Mouse (Mus musculus): ENCODE data around the gene Supt4a.

The Supt4a gene

DNA sequence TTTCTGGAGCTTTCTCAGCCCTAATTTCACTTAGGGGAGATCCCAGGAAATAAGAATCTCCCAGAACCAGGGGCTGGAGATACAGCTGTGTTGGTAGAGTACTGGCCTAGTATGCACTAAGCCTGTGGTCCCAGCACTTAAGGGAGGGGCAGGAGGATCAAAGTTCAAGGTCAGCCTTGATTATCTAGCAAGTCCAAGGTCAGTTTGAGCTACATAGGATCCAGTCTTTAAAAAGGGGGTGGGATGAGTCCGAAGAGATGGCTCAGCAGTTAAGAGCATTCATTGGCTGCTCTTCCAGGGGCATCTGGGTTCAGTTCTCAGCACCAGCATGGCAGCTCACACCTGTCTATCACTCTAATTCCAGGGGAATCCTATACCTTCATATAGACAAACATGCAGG lies 15.0 kb downstream of the Supt4a start:
- no peak for DNase-seq

DNA sequence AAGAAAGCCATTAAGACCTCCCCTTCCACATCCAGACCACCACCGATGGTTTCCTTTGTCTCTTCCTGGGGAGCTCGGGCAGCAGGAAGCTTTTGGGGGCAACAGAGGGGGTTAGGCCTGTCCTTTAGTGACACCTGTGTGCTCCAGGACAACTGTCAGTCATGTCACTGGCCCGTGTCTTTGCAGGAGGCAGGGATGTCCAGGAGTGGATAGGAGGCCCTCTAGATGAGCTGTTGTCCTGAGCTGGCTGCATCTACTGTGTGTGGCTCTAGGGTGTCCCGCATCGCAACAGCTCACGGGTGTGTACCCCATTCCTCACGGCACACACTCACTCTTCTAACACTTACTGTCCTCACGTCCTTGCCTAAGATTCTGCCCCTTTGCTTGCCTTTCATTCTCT lies 15.9 kb downstream of the Supt4a start:
- no peak for DNase-seq

DNA sequence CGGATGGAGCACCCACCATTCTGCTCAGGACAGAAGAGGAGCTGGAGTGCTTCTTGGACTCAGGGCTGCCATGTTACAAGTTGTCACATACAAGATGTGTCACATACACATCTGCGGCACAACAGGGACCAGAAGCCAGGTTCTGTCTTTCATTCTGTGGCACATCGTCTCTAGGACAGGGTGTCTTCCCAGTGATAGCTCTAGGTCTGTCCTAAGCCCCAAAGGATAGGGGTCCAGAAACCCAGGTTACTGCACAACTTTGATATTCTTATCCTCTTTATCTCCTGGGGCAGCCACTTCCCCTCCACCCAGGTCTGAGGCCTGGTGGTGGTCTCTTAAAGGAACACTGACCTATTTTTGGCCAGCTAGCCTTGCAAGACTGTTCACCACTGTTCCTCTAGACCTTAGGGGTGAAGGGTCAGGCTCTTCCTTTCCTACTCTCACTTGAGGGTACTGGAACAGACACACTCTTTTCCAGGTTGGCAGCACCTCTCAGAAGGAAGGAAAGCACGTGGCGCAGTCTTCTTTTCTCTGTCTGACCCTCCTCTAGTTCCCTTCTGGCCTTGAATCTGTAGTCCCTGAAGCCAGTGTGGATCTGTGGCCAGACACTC lies 16.6 kb downstream of the Supt4a start:
- DNase-seq = no peak

DNA sequence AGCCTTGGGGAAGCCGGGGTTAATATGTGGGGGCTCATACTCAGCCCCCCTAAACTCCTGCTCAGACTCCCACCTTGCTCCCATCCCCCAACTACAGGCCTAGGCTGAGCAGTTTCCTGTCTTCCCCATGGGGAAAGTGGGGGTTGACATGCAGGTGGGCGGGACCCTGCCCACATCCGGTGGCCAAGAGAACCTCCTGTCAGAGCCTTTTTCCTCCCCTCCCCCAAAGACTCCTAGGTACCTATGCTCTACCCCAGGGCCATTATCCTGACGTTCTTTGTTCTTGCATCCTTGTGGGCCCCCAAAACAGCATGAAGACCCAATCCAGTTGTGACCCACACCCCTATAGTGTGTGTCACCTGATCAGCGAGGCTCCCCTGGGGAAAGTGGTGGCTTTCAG lies 17.3 kb downstream of the Supt4a start:
- no peak for DNase-seq

DNA sequence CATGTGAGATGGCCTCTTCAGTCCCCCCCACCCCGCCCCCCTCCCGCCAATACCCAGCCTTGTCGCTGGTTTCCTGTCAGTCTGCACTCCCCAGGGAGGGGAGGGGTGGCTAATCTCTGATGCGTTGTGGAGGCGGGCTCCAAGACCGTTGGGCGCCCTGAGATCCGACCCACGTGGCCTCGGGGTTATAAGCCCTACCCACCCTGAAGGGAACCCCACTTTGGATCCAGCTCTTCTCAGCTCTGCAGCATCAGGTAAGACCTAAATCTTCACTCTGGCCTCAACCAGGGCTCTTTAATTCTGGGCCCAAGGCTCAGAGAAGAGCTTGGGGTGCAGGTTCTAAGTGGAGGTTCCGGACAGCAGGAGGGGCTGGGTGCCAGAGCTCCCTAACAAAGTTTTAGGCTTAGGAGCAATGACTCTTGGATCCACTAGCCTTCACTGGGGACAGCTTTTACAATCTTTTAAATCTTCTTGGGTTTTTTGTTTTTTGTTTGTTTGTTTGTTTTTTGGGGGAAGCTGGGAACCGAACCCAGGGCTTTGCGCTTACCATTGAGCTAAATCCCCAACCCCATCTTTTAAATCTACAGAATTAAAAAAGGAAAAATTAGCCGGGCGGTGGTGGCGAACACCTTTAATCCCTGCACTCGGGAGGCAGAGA lies 18.1 kb downstream of the Supt4a start:
- DNase-seq = no peak

DNA sequence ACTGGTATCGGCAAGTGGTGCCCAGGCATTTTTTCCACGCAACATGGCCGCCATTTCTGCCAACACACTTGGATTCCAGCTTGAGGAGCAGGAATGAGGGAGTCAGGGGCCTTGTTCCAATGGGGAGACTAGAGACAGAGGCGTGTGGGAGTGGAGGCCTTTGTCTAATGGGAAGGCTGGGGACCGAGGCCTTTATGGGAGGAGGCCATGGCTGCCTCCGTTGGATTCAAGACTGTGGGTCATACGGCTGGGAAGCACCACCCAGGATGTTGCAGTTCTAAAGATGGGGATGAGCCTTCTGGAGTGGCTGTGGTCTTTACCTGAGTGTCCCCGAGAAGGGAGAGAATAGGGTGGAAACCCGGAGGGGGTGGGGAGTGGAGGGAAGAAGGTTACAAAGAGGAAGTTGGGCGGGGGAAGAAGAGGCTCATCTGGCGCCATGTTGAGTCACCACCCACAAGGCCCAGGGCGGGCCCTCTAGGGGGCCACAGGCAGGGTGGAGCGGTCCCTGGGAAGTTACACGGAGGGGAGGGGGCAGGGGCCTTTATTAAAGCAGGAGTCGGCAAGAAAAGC lies 19.0 kb downstream of the Supt4a start:
- no peak for DNase-seq

DNA sequence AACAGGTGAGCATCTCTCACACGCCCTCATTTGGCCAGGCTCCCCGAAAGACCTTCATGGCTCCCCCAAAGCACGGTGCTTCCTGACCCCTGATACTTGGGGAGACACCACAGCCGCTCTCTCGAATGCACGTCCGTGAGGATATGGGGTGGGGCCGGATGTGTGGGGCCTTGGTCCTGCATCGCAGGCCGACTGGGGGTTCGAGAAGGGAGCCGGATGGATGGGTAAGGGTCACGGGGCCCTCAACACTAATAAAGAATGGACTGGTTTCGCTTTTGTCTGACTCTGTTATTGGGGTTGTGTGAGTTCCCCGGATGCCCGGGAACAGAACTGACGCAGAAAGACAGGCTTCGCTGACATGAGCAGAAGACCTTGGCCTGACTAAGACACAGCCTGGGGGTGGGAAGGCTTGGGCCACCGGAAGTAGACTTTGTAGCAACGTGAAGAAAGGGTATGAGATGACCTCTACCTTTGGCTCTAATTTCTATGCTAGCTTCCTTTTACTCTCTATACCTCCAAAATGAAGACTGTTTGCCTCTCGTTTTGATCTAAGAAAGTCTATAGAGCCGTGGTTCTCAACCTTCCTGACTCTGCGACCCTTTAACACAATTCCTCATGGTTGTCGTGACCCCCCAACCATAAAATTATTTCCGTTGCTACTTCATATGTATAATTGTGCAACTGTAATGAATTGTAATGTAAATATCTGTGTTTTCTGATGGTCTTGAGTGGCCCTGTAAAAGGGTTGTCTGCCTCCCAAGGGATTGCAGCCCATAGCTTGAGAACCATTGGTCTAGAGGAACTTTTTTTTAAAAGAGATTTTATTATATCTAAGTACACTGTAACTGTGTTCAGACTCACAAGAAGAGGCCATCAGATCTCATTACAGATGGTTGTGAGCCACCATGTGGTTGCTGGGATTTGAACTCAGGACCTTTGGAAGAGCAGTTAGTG lies 19.9 kb downstream of the Supt4a start:
- no peak for DNase-seq

DNA sequence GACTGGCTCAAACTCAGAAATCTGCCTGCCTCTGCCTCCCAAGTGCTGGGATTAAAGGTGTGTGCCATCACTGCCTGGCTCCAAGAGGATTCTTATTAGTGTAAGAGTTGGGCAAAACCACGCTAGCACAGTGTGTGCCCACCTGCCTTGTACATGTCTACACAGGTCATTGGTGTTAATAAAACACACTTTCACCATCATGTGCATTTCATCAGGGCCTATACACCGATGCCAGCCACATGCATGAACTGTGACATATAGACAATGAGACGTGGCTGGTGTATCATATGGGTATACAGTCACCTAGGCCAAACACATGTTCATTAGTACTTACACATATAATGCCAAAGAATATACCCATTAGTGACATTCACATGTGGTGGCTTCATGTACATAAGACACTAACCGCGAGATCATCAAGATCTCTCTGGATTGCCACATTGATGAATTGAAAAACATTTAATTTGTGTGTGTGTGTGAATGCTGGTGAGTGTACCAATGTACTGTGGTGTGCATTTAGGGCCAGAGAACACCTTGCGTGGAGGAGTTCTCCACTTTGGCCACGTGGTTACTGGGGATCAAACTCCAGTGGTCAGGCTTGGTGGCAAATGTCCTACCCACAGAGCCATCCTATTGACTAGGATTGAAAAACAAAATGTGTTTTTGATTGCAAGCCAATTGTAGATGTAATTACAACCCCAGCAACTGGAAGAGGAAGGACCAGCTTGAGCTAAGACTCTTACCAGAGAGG lies 21.0 kb downstream of the Supt4a start:
- DNase-seq = no peak

DNA sequence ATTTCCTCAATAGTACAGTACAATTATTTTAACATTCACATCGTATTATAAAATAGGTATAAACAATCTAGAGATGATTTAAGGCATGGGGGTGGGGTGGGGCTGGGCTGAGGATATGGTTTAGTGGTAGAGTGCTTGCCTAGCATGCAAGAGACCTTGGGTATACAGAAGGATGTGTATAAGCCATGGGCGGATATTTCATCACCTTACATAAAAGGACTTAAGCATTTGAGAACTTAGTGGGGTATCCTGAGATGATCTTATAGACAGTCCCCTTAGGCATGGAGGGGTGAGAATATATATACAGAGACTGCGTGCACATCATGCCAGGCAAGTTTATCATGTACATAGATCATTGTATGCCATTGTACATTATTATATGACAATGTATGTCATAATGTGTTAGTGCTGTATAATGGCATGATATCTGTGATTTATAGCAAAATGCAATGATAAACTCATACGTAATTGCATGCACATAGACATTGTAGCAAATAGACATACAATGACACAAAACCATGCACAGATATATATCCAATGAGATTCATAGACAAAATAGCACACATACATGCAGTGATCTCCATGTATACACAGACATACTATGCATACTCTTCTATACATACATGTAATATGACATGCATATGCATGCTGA lies 21.7 kb downstream of the Supt4a start:
- no peak for DNase-seq

DNA sequence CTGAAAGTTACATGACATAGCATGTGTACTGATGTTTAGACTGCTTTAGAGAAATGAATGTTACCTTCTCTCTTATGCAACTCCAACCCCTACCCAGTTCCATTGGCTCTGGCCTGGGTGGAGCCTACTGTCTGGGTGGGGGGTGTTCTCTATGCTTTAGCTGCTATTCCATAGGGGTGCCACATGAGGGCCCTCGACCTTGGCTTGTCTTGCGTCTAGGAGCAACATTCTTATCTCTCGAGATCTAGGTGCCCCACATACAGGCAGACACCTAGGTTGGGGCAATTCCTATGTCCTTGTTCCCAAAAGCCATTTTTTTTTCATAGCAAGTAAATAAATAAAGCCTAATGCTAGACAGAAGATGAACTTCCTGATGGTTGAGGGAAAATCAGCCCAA lies 22.3 kb downstream of the Supt4a start:
- peak; percentile 62 for DNase-seq

DNA sequence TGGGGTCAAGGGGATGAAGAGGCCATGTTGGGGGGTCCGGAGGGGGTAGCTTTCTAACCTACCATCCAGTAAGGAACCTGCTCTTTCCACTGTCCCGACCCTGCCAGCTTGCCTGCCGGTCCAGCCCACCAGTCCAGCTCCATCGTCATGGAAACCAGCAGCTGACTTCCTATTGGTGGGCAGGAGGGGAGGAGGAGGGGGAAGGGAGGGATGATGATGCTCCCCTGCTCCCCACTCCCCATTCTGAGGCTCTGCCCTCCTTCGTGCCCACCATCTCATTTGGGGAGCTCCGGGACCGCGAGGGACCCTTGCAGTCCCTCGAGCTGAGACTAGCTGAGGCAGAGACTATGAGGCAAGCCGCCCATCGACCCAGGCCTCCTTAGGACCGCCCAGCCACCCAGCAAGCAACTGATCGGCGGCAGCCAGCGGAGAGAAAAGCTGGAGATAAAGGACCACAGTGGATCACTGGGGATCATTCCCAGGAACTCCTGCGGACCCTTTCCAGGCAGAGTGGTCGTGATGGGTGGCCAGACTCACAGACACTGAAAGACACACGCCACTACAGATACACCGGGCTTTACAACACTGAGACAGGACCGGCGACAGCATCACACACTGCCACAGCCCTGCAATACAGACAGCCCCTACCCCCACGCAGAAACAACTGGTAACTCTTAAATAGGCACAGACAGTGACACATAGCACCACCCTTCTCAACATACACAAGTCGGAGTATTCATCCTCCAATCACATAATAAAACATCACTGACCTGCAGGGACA lies 23.1 kb downstream of the Supt4a start, which contains the start of gene Tspoap1:
TSS of gene Tspoap1 (plus strand) at position 241 of the 781 bp plus-strand sequence.
- peak; percentile 81 for DNase-seq

DNA sequence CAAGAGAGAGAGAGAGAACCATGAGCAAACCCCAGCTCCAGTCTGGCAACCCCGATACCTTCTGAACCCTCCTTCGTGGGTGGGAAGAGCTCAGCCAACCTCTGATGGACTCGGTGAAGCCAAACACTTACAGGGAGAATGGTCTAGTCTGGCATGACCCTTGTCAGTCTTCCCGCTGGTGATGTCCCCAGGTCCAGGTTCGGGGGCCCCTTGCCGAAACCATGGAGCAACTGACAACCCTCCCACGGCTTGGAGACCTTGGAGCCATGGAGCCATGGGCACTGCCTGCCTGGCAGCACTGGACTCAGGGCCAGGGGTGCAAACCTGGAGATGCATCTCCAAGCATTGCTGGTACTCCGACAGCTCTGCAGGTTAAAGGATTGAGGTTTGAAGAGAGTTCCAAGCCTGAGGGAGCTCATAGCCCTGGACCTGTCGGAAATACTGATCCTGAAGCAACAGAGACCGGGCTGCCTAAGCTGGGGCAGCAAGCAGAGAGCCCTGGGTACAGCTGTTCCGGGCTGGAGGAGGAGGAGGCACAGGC lies 23.9 kb downstream of the Supt4a start:
- peak; percentile 64 for DNase-seq

DNA sequence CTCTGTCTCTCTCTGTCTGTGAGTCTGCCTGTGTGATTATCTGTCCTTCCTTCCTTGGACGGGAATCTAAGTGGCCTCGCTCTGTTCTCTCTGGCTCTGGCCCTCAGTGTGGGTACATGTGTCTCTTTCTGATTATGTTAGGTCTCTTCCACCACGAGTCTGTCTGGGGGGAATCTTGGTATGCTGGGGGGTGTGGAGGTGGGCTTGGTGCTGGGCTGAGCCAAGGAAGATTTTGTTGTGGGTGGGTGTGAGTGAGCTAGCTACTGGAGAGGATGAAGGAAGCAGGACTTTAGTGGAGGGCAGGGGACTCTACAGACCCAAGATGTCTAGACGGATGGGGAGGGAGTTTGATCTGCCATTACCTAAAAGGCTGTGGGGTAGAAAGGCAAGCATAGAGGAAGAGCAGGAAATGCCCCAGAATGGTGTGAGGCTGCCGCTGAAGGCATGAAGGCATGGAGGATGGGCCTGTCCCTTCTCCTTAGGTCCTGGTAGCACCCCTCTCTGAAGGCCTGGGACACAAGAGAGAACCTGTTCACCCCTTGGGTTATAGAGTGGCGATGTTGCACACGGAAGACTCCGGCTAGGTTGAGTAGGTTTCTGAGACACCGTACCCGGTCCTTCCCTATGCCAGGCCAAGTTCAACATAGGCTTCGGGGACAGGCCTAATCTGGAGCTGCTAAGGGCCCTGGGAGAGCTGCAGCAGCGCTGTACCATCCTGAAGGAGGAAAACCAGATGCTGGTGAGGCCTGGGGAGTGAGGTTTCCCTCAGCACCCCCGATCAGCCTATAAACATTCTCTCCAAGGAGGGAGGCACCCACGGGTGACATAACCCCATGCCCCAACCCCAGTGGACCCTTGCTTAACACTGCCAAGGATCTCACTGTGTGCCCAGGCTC lies 24.7 kb downstream of the Supt4a start:
- peak; percentile 51 for DNase-seq

DNA sequence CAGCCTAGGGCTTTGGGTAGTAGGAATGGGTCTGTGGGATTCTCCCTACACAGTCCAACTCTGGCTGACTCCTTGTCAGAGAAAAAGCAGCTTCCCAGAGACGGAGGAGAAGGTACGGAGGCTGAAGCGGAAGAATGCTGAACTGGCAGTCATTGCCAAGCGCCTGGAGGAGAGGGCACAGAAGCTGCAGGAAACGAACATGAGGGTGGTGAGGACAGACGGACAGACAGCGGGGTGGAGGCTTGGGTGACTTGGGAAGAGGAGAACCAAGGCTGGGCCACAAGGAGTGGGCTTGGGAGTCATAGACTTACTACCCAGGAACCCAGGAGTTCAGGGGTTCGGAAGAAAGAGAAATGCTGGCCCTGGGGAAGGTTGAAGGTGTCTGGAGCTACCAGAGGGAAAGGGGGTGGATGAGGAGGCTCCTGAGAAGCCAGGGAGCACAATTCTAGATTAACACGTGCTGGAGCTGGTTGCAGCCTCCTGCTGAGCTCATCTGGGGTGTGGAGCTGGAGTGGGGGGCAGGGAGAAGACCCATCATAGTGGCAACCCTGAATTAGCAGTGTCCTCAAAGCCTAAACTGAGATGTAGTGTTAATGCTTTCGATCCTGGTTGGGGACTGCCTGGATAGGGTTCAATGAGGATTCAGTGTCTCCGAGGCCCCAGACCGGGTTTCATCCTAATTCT lies 25.5 kb downstream of the Supt4a start:
- peak; percentile 66 for DNase-seq

DNA sequence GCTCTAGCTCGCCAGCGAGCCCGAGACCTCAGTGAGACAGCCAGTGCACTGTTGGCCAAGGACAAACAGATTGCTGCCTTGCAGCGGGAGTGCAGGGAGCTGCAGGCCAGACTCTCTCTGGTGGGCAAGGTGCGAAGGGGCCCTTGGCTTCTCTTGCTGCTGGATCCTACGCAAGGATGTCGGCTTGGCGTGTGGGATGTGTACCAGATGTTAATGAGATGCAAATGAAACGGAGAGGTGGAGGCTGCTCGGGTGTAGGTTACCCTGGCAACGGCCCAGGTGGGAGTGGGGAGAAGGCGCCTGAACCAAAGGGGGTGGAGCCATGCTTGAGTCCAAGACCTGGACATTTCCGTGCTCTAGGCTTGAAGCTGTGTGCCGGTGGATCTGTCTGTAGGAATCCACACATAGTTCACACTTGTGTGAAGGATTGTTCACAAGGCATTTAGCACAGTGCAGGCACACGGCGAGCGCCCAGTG lies 26.2 kb downstream of the Supt4a start:
- DNase-seq = peak; percentile 88

DNA sequence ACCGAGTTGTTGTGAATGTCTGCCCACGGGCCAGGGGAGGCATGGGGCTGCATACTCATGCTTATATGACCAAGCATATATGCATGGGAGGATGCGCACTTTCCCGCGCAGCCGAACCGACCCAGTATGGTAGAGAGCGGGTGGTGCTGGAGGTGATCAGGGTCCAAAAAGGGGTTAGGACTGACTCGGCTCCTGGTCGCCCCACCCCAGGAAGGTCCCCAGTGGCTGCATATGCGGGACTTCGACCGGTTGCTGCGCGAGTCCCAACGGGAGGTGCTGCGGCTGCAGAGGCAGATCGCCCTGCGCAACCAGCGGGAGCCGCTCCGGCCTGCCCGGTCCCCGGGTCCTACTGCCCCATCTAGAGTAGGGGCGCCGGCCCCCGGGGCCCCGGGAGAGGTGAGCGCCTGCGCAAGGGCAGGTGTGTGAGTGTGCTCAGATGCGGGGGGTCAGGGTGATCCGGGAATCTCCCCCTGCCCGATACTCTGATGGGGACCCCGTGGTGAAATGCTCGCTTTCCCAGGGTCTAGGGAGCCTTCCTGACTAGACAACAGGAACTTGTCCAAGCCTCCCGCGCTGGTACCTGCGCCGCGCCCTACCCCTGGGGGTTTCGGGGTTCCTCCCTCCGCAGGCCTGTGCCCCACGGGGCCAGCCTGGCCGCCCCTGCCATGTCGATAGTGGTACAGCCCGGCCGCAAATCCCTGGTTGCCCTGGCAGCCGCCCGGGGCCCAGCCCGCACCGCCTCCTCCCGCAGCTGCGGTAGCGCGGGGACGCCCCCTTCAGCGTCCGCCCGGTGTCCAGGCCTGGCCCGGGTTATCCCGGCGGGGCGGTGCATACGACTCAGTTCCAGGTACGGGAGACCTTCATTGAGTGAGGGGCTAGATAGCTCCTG lies 26.9 kb downstream of the Supt4a start:
- DNase-seq = peak; percentile 85

DNA sequence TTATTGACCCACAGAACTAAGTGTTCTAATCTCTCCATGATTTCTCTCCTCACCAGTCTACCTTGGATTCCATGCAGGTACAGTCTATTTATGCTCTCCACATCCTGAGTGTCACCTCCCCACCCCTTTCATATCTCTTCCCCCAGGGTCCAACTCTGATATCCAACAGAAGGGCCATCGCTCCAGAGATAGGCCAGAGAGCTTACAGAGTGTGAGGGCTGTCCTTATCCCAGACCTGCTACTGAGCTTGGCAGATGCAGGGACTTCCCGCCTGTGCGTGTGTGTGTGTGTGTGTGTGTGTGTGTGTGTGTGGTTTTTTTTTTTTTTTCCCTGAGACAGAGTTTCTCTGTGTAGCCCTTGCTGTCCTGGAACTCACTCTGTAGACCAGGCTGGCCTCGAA lies 31.4 kb downstream of the Supt4a start:
- no peak for DNase-seq

DNA sequence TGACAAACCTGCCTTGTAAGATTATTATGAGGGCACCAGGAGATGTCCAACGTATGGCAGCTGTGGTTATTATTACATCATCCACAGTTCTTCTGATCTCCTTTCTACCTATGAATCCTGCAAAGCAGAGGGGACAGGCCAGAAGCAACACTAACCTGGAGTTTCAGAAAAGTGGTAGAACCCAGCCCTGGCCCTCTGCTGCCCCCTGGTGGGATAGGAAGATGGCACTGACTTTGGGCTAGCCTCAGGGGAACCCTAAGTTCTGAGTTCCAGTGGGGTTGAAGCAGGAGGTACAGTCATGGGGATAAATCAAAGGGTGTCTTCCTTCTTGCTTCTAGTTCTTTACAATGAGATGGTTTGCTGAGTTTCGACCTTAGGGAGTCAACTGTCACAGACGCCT lies 33.6 kb downstream of the Supt4a start:
- peak; percentile 63 for DNase-seq

All from cerebellum, adult 9-11 months (tissue).